Mouse (Mus musculus): ENCODE data around the gene 4930558C23Rik.
"Not testable (repeated sequence)": the region's sequence is repeated elsewhere in the genome, so short reads cannot be mapped to it uniquely, and the experiment has no call there.

Gene 4930558C23Rik

GRCm38 (mm10) chr3:95402741-95403140 is at the start of gene 4930558C23Rik:
Gene 4930558C23Rik, minus strand, starts transcription at chr3:95402841.
- in situ Hi-C loops (cut with MboI): no loop called here

- in situ Hi-C loops (cut with MboI): no loop called here
Measured at GRCm38 (mm10) chr3:95450915-95451314, 48.3 kb upstream of the 4930558C23Rik start.

GRCm38 (mm10) chr3:95450408-95450807 is 47.8 kb upstream of the 4930558C23Rik start:
- in situ Hi-C loops (cut with MboI): no loop called here

- in situ Hi-C loops (cut with MboI): loop anchor here (10.0 kb wide), 1 partner anchor 101 kb away; no protein-coding TSS in a partner anchor
Measured at GRCm38 (mm10) chr3:95445311-95445710, 42.7 kb upstream of the 4930558C23Rik start.

GRCm38 (mm10) chr3:95442406-95443117 is 39.9 kb upstream of the 4930558C23Rik start:
- in situ Hi-C loops (cut with MboI): loop anchor here (10.0 kb wide), 1 partner anchor 98 kb away; no protein-coding TSS in a partner anchor

- in situ Hi-C loops (cut with MboI): loop anchor here (10.0 kb wide), 1 partner anchor 95 kb away; no protein-coding TSS in a partner anchor
Measured at GRCm38 (mm10) chr3:95439670-95440069, 37.0 kb upstream of the 4930558C23Rik start.

- in situ Hi-C loops (cut with MboI): not testable (repeated sequence)
Measured at GRCm38 (mm10) chr3:95438636-95439035, 36.0 kb upstream of the 4930558C23Rik start.

GRCm38 (mm10) chr3:95435561-95435960 is 32.9 kb upstream of the 4930558C23Rik start:
- in situ Hi-C loops (cut with MboI): no loop called here

- in situ Hi-C loops (cut with MboI): no loop called here
Measured at GRCm38 (mm10) chr3:95434983-95435370, 32.3 kb upstream of the 4930558C23Rik start.

- in situ Hi-C loops (cut with MboI): no loop called here
Measured at GRCm38 (mm10) chr3:95434136-95434982, 31.7 kb upstream of the 4930558C23Rik start, which contains the start of gene Arnt. Gene Arnt, plus strand, starts transcription at chr3:95434388.

GRCm38 (mm10) chr3:95433301-95433915 is 30.8 kb upstream of the 4930558C23Rik start:
- in situ Hi-C loops (cut with MboI): no loop called here

- in situ Hi-C loops (cut with MboI): not testable (repeated sequence)
Measured at GRCm38 (mm10) chr3:95428423-95428822, 25.8 kb upstream of the 4930558C23Rik start.

GRCm38 (mm10) chr3:95427891-95428238 is 25.2 kb upstream of the 4930558C23Rik start:
- in situ Hi-C loops (cut with MboI): not testable (repeated sequence)

GRCm38 (mm10) chr3:95427117-95427890 is 24.7 kb upstream of the 4930558C23Rik start:
- in situ Hi-C loops (cut with MboI): not testable (repeated sequence)

- in situ Hi-C loops (cut with MboI): not testable (repeated sequence)
Measured at GRCm38 (mm10) chr3:95426476-95426875, 23.8 kb upstream of the 4930558C23Rik start.

GRCm38 (mm10) chr3:95417866-95418265 is 15.2 kb upstream of the 4930558C23Rik start:
- in situ Hi-C loops (cut with MboI): no loop called here

GRCm38 (mm10) chr3:95412268-95412667 is 9.6 kb upstream of the 4930558C23Rik start:
- in situ Hi-C loops (cut with MboI): no loop called here

- in situ Hi-C loops (cut with MboI): no loop called here
Measured at GRCm38 (mm10) chr3:95408852-95409251, 6.2 kb upstream of the 4930558C23Rik start.

GRCm38 (mm10) chr3:95407728-95408127 is 5.1 kb upstream of the 4930558C23Rik start:
- in situ Hi-C loops (cut with MboI): no loop called here

- in situ Hi-C loops (cut with MboI): no loop called here
Measured at GRCm38 (mm10) chr3:95394385-95394784, 8.3 kb downstream of the 4930558C23Rik start.

GRCm38 (mm10) chr3:95385401-95386075 is 17.1 kb downstream of the 4930558C23Rik start:
- in situ Hi-C loops (cut with MboI): no loop called here

Measured in mature B cell (primary cell).